In genomic region chr3:14861787-14862186, GRCm38 (mm10) we compare ENCODE assay signal across 13 mouse cellular contexts. TPM values are rescaled to one million over a fixed set of nuclear protein-coding genes. Genes with fewer than 3 reads are reported as not detected.
DNase-seq lines count a peak whose midpoint lies in the region; ATAC-seq and TF ChIP-seq lines count a peak whose summit lies in the region.
"Had no signal": no experiment of that assay in that cellular context is flagged by ENCODE, and none has a peak within 500 bp of the region (broad histone marks: within the 10 kb centered on the region; RNA-seq: fewer than 3 reads in every experiment).

No protein-coding gene starts in this region.

- H3K36me3 ChIP-seq in intestine, embryonic 14.5 days (ENCODE audit: control insufficient read depth, insufficient read depth, low read length), result no peaks in the 10 kb centered on the region
- no peaks in the 10 kb centered on the region for H3K36me3 ChIP-seq in intestine, postnatal 0 days (ENCODE audit: control insufficient read depth, insufficient read depth)
- H3K36me3 ChIP-seq in forebrain, embryonic 13.5 days (ENCODE audit: poor library complexity, severe bottlenecking), result no peaks in the 10 kb centered on the region
- H3K36me3 ChIP-seq in hindbrain, embryonic 16.5 days (ENCODE audit: control insufficient read depth, insufficient read depth, low read length), result no peaks in the 10 kb centered on the region
- H3K36me3 ChIP-seq in neural tube, embryonic 12.5 days, result no peaks in the 10 kb centered on the region
- H3K36me3 ChIP-seq in kidney, embryonic 14.5 days (ENCODE audit: control insufficient read depth, insufficient read depth, low read length), result no peaks in the 10 kb centered on the region
- H3K36me3 ChIP-seq: heart, embryonic 10.5 days; limb, embryonic 13.5 days had no signal

- H3K9me3 ChIP-seq in intestine, embryonic 14.5 days (ENCODE audit: control insufficient read depth, low read length), result no peaks in the 10 kb centered on the region
- H3K9me3 ChIP-seq in intestine, postnatal 0 days (ENCODE audit: control insufficient read depth), result no peaks in the 10 kb centered on the region
- H3K9me3 ChIP-seq in forebrain, embryonic 13.5 days (replicated peaks), result no peaks in the 10 kb centered on the region
- no peaks in the 10 kb centered on the region for H3K9me3 ChIP-seq in hindbrain, embryonic 16.5 days (ENCODE audit: control insufficient read depth, low read length)
- H3K9me3 ChIP-seq in neural tube, embryonic 12.5 days, result no peaks in the 10 kb centered on the region
- H3K9me3 ChIP-seq in kidney, embryonic 14.5 days (ENCODE audit: control insufficient read depth, low read length), result no peaks in the 10 kb centered on the region
- H3K9me3 ChIP-seq: heart, embryonic 10.5 days; limb, embryonic 13.5 days had no signal

- 39% methylated on average over 4 of the region's 4 CpGs for WGBS in intestine, embryonic 14.5 days
- WGBS in intestine, postnatal 0 days, result 33% methylated on average over 4 of the region's 4 CpGs
- WGBS in forebrain, embryonic 13.5 days, result 15% methylated on average over 4 of the region's 4 CpGs
- WGBS in hindbrain, embryonic 16.5 days, result 21% methylated on average over 4 of the region's 4 CpGs
- 22% methylated on average over 4 of the region's 4 CpGs for WGBS in neural tube, embryonic 12.5 days
- 35% methylated on average over 4 of the region's 4 CpGs for WGBS in kidney, embryonic 14.5 days

- no peak for DNase-seq in intestine, embryonic 14.5 days (ENCODE audit: low spot score)
- DNase-seq in cerebellum, postnatal 10 days, result no peak
- no peak for DNase-seq in thymus, postnatal 25 days
- DNase-seq: cerebellum, adult 9-11 months; layer of hippocampus, postnatal 36 days; lung, embryonic 14.5 days had no signal

- no peak overlapping the region for H3K27ac ChIP-seq in intestine, embryonic 14.5 days (ENCODE audit: low read depth)
- H3K27ac ChIP-seq in intestine, postnatal 0 days (ENCODE audit: low read depth, low read length), result no peak overlapping the region
- H3K27ac ChIP-seq in forebrain, embryonic 13.5 days, result no peak overlapping the region
- H3K27ac ChIP-seq in hindbrain, embryonic 16.5 days (ENCODE audit: low read depth, low read length), result no peak overlapping the region
- H3K27ac ChIP-seq in neural tube, embryonic 12.5 days, result no peak overlapping the region
- H3K27ac ChIP-seq in kidney, embryonic 14.5 days (ENCODE audit: low read depth, low read length), result no peak overlapping the region
- H3K27ac ChIP-seq: limb, embryonic 13.5 days had no signal

- no peak overlapping the region for H3K9ac ChIP-seq in intestine, embryonic 14.5 days (ENCODE audit: low read length)
- no peak overlapping the region for H3K9ac ChIP-seq in intestine, postnatal 0 days (ENCODE audit: low read depth, low read length)
- no peak overlapping the region for H3K9ac ChIP-seq in forebrain, embryonic 13.5 days
- 0 out of 2 replicates have a peak overlapping the region, but pooled peaks have one; percentile 22 for H3K9ac ChIP-seq in hindbrain, embryonic 16.5 days (ENCODE audit: low read depth, low read length)
- H3K9ac ChIP-seq in neural tube, embryonic 12.5 days, result no peak overlapping the region
- H3K9ac ChIP-seq in kidney, embryonic 14.5 days (ENCODE audit: low read depth, low read length), result no peak overlapping the region

- no peak for TF ChIP-seq CTCF in intestine, postnatal 0 days (IDR thresholded peaks at IDR 0.05; ENCODE audit: low read depth)

- H3K4me1 ChIP-seq in intestine, embryonic 14.5 days (replicated peaks; ENCODE audit: control insufficient read depth, insufficient read depth, low read length), result 0 out of 2 replicates have a peak, but pooled peaks cover 4% of the 10 kb centered on the region
- H3K4me1 ChIP-seq in intestine, postnatal 0 days (replicated peaks; ENCODE audit: control insufficient read depth, insufficient read depth, low read length), result no peaks in the 10 kb centered on the region
- H3K4me1 ChIP-seq in forebrain, embryonic 13.5 days, result peaks cover 12% of the 10 kb centered on the region; the same call in 1 of the 2 replicates
- peaks cover 4% of the 10 kb centered on the region for H3K4me1 ChIP-seq in hindbrain, embryonic 16.5 days (ENCODE audit: control insufficient read depth, insufficient read depth, low read depth, low read length)
- H3K4me1 ChIP-seq in neural tube, embryonic 12.5 days, result peaks cover 9% of the 10 kb centered on the region
- no peaks in the 10 kb centered on the region for H3K4me1 ChIP-seq in kidney, embryonic 14.5 days (ENCODE audit: control insufficient read depth, insufficient read depth, low read length)

- H3K4me2 ChIP-seq in intestine, embryonic 14.5 days (ENCODE audit: low read length), result peak overlapping the region; percentile 72; the same call in 1 of the 2 replicates
- no peak overlapping the region for H3K4me2 ChIP-seq in intestine, postnatal 0 days (replicated peaks; ENCODE audit: low read depth)
- H3K4me2 ChIP-seq in forebrain, embryonic 13.5 days, result peak overlapping the region; percentile 80; the same call in 1 of the 2 replicates
- H3K4me2 ChIP-seq in hindbrain, embryonic 16.5 days (ENCODE audit: low read length), result peak overlapping the region; percentile 94
- H3K4me2 ChIP-seq in neural tube, embryonic 12.5 days (replicated peaks), result peak overlapping the region; percentile 82
- H3K4me2 ChIP-seq in kidney, embryonic 14.5 days (replicated peaks; ENCODE audit: low read depth, low read length), result no peak overlapping the region

- no peak for ATAC-seq in intestine, embryonic 14.5 days (replicated peaks; ENCODE audit: low FRiP score, low TSS enrichment, low read depth)
- no peak for ATAC-seq in intestine, postnatal 0 days
- ATAC-seq in forebrain, embryonic 13.5 days, result no peak
- no peak for ATAC-seq in hindbrain, embryonic 16.5 days
- ATAC-seq in neural tube, embryonic 12.5 days (ENCODE audit: low FRiP score, low read depth), result no peak
- ATAC-seq in kidney, embryonic 14.5 days (ENCODE audit: low FRiP score, low TSS enrichment), result no peak

- no peak overlapping the region for H3K4me3 ChIP-seq in intestine, embryonic 14.5 days (ENCODE audit: low read depth, low read length)
- no peak overlapping the region for H3K4me3 ChIP-seq in intestine, postnatal 0 days (ENCODE audit: low read depth, low read length)
- H3K4me3 ChIP-seq in forebrain, embryonic 13.5 days, result no peak overlapping the region
- H3K4me3 ChIP-seq in hindbrain, embryonic 16.5 days (ENCODE audit: low read length), result peak overlapping the region; percentile 22; the same call in 1 of the 2 replicates
- H3K4me3 ChIP-seq in neural tube, embryonic 12.5 days, result no peak overlapping the region
- H3K4me3 ChIP-seq in kidney, embryonic 14.5 days (ENCODE audit: low read length), result no peak overlapping the region

- H3K27me3 ChIP-seq in intestine, embryonic 14.5 days (replicated peaks; ENCODE audit: control insufficient read depth, insufficient read depth, low read length), result no peaks in the 10 kb centered on the region
- H3K27me3 ChIP-seq in intestine, postnatal 0 days (replicated peaks; ENCODE audit: control insufficient read depth, insufficient read depth, low read length), result peaks cover 11% of the 10 kb centered on the region; the same call in 1 of the 2 replicates
- H3K27me3 ChIP-seq in forebrain, embryonic 13.5 days, result no peaks in the 10 kb centered on the region
- no peaks in the 10 kb centered on the region for H3K27me3 ChIP-seq in hindbrain, embryonic 16.5 days (replicated peaks; ENCODE audit: control insufficient read depth, insufficient read depth, low read length)
- no peaks in the 10 kb centered on the region for H3K27me3 ChIP-seq in neural tube, embryonic 12.5 days (replicated peaks)
- no peaks in the 10 kb centered on the region for H3K27me3 ChIP-seq in kidney, embryonic 14.5 days (ENCODE audit: control insufficient read depth, insufficient read depth, low read length)
- H3K27me3 ChIP-seq: limb, embryonic 13.5 days had no signal

RNA-seq across cellular contexts. Expression of gene Car3, which starts 1.5 kb away (rescaled TPM):
- 5.3 and 7.4 TPM in 2 replicates for polyA plus RNA-seq in intestine, embryonic 14.5 days (2014; fragmentation: Nextera tagmentation; extraction: Ambion mirVana)
- polyA plus RNA-seq in intestine, postnatal 0 days (2015; fragmentation: Nextera tagmentation; extraction: Ambion mirVana), result 1.4 TPM in 2 replicates
- 1.6 and 1.8 TPM in 2 replicates for polyA plus RNA-seq in forebrain, embryonic 13.5 days (2015; fragmentation: Nextera tagmentation; extraction: Ambion mirVana)
- polyA plus RNA-seq in hindbrain, embryonic 16.5 days (2015; fragmentation: Nextera tagmentation; extraction: Ambion mirVana), result 3.3 and 14.8 TPM in 2 replicates
- 12.4 and 16.6 TPM in 2 replicates for polyA plus RNA-seq in neural tube, embryonic 12.5 days (2016; fragmentation: Nextera tagmentation; extraction: Ambion mirVana)
- 26.7 and 26.8 TPM in 2 replicates for polyA plus RNA-seq in kidney, embryonic 14.5 days (2014; fragmentation: Nextera tagmentation; extraction: Ambion mirVana)

RNA-seq across cellular contexts. Expression of gene Car2, which starts 24.3 kb away (rescaled TPM):
- 14.5 and 18.3 TPM in 2 replicates for polyA plus RNA-seq in intestine, embryonic 14.5 days (2014; fragmentation: Nextera tagmentation; extraction: Ambion mirVana)
- 28.4 and 39.5 TPM in 2 replicates for polyA plus RNA-seq in intestine, postnatal 0 days (2015; fragmentation: Nextera tagmentation; extraction: Ambion mirVana)
- 24.2 and 27.6 TPM in 2 replicates for polyA plus RNA-seq in forebrain, embryonic 13.5 days (2015; fragmentation: Nextera tagmentation; extraction: Ambion mirVana)
- 52.2 and 65.5 TPM in 2 replicates for polyA plus RNA-seq in hindbrain, embryonic 16.5 days (2015; fragmentation: Nextera tagmentation; extraction: Ambion mirVana)
- polyA plus RNA-seq in neural tube, embryonic 12.5 days (2016; fragmentation: Nextera tagmentation; extraction: Ambion mirVana), result 44.3 and 46.3 TPM in 2 replicates
- 31.0 and 38.2 TPM in 2 replicates for polyA plus RNA-seq in kidney, embryonic 14.5 days (2014; fragmentation: Nextera tagmentation; extraction: Ambion mirVana)

RNA-seq across cellular contexts. Expression of gene Car1, which starts 53.6 kb away (rescaled TPM):
- polyA plus RNA-seq in intestine, embryonic 14.5 days (2014; fragmentation: Nextera tagmentation; extraction: Ambion mirVana), result not detected in 2 replicates
- polyA plus RNA-seq in intestine, postnatal 0 days (2015; fragmentation: Nextera tagmentation; extraction: Ambion mirVana), result 7.7 TPM in 1 of 2 replicates, not detected in the other
- not detected in 2 replicates for polyA plus RNA-seq in forebrain, embryonic 13.5 days (2015; fragmentation: Nextera tagmentation; extraction: Ambion mirVana)
- 0.17 TPM in 1 of 2 replicates, not detected in the other for polyA plus RNA-seq in hindbrain, embryonic 16.5 days (2015; fragmentation: Nextera tagmentation; extraction: Ambion mirVana)
- polyA plus RNA-seq in neural tube, embryonic 12.5 days (2016; fragmentation: Nextera tagmentation; extraction: Ambion mirVana), result 0.20 TPM in 1 of 2 replicates, not detected in the other
- not detected in 2 replicates for polyA plus RNA-seq in kidney, embryonic 14.5 days (2014; fragmentation: Nextera tagmentation; extraction: Ambion mirVana)
- polyA plus RNA-seq: lung, embryonic 14.5 days had no signal

Comparison
In these comparisons a context has a peak if more than half of its experiments do, and no peak if none do; other contexts are left out.
1. H3K4me2 ChIP-seq: peak in intestine, embryonic 14.5 days (single experiment), forebrain, embryonic 13.5 days (single experiment), hindbrain, embryonic 16.5 days (single experiment) and neural tube, embryonic 12.5 days (single experiment); none in intestine, postnatal 0 days (single experiment) and kidney, embryonic 14.5 days (single experiment).